Mouse (Mus musculus): ENCODE measurements around the gene Ostm1.

GRCm38 (mm10) chr10:42581694-42582565, 1.7 kb upstream of the Ostm1 start:
- TF ChIP-seq CTCF (IDR thresholded peaks at IDR 0.05; ENCODE audit: insufficient read depth, low read depth, low read length): no peak
- no peak for TF ChIP-seq POLR2A (IDR thresholded peaks at IDR 0.05; ENCODE audit: insufficient read depth, low read depth, low read length)
